Mouse (Mus musculus): Measurements from ENCODE around the gene Sgk1. TPM values are rescaled to one million over a fixed set of nuclear protein-coding genes. Genes with fewer than 3 reads are reported as not detected.

Gene Sgk1
- 18.1 and 23.6 TPM in 2 replicates for total RNA-seq (2017)

DNA sequence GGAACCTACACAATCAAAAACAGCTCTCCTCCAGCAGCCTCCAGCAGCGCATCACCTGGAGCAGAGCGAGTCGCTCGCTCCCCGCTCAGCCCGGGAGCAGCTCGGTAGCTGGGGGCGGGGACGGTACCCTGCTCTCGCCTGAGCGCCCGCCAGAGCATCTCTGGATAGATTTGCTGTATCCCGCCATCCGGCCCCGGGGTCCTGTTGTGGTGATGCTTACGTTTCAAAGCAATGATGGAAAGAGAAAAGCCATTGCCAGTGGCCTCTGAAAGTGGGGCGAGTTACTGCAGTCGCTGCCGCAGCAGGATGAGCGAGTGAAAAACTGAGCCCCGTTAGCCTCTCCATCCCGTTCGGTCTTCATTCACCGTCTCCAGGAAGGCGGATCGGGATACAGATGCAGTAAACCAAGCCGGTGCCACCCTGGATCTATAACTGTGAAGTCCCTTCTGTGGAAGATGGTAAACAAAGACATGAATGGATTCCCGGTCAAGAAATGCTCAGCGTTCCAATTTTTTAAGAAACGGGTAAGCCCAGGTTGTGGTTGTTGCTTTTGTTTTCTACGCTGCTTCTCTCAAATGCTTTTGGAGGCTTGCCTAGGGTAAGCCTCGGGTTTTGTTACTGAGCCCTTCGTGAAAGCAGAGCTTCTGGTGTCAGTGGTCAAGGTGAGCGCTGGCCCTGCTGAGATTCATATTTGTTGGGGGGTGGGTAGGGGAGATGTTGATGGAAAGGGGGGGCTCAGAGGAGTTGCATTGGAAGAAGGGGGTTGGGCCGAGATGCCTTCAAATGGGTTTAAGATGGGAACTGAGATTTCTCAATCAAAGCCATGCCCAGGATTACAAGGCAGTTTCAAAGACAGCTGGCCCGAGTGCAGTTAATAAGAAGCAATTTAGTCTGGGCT lies at the start of gene Sgk1:
Gene Sgk1, plus strand, starts transcription at position 1 of the 898 bp plus-strand sequence.
- ATAC-seq (replicated peaks in 1 of 2; ENCODE audit: insufficient read depth in 1 of 2, low FRiP score in 2 of 2, low TSS enrichment in 1 of 2, low read depth in 1 of 2, poor library complexity in 2 of 2, severe bottlenecking in 2 of 2): peak in 1 of 2 experiments; percentile 14; a peak in 2 of 4 replicates

DNA sequence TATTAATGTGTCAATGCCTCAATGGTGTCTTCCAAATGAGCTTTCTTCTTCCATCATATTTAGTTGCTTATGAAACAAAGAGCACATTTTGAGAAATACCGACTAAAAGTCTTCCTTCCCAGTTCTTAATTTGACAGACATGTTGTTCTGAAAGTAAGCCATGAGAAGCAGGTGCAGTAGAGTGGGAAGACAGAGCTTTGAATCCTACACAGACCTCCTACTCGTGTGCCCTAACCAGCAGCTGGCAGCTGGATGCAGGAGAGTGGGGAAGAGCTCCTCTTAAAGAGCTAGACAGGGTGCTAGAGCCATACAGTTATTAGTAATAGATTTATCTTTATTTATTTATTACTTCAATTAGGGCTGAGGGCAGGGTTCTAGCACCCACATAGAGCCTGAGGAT lies 49.7 kb upstream of the Sgk1 start:
- no peak for ATAC-seq (replicated peaks in 1 of 2; ENCODE audit: insufficient read depth in 1 of 2, low FRiP score in 2 of 2, low TSS enrichment in 1 of 2, low read depth in 1 of 2, poor library complexity in 2 of 2, severe bottlenecking in 2 of 2)

DNA sequence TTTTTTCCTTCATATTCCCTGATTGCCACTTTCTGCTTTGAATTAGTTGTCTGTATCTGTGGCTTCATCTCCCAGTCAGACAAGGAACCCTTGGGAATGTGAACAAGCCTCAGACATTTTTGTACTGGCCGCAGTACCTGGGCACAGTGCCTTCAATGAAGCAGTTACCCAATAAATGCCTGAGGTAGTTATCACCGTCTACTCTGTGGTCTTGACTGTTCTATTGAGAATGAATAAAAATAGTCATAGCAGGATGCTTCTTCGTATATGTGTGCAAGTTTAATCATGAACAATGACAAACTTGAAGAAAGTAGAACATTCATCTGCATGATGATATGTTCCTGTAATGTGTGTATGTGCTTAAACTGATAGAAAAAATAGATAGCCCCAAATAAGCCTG lies 48.2 kb upstream of the Sgk1 start:
- ATAC-seq (replicated peaks in 1 of 2; ENCODE audit: insufficient read depth in 1 of 2, low FRiP score in 2 of 2, low TSS enrichment in 1 of 2, low read depth in 1 of 2, poor library complexity in 2 of 2, severe bottlenecking in 2 of 2): no peak

DNA sequence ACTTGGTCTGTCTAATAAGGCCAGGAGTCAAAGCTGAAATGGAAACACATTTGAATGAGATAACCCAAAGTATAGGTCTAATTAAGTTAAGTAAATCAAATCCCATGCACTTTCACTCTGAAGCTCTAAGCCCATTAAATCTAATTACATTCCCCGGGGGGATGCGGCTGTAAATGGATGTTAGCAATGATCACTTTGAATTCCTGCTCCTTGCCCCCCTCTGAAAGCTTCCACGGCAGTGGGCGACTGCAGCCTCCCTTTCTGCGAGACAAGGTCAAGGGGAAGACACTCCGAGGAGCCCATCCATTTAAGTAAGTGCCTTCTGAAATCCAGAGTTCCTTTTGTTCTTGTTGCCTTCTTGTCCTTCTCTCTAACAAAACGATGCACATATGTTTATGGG lies 46.9 kb upstream of the Sgk1 start:
- no peak for ATAC-seq (replicated peaks in 1 of 2; ENCODE audit: insufficient read depth in 1 of 2, low FRiP score in 2 of 2, low TSS enrichment in 1 of 2, low read depth in 1 of 2, poor library complexity in 2 of 2, severe bottlenecking in 2 of 2)

DNA sequence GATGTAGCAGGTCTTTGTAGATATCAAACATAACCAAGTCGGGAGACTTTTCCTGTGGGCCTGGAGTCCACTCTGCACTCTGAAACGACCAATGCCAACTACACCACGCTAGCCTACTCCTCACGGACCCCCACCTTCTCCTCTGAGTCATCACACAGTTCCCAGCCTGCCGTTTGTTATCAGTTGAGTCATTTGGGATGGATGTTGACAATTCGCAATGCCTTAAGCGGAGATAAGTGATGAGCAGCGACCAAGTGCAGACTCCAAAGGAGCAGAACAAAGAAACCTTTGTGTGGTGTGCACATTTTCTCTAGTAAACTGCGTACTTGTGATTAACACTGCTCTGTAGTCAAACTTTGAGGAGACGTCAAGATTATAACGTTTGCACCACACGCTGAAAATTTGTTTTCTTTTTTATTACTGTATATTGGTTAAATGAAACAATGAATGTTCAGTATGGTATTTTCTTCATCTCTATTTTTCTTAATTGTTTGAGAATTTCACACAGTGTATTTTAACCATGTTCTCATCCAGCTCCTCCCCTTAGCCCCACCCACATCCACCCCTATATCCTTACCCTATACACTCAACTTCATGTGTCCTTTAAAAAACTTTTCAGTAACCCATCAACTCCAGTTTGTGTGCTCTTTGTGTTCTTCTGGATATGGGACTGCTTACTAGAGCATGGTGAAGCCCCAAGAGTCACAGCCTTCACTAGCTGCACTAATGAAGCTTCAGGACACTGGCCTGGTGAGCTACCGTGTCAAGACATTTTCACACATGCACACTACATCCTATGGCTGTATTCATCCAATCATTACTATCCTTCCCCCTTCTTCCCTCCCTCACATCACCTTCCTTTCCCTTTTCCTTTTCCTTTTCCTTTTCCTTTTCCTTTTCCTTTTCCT lies 42.5 kb upstream of the Sgk1 start:
- 0 out of 4 replicates have a peak, but pooled peaks of 1 of the 2 experiments have one; percentile 10 for ATAC-seq (replicated peaks in 1 of 2; ENCODE audit: insufficient read depth in 1 of 2, low FRiP score in 2 of 2, low TSS enrichment in 1 of 2, low read depth in 1 of 2, poor library complexity in 2 of 2, severe bottlenecking in 2 of 2)

DNA sequence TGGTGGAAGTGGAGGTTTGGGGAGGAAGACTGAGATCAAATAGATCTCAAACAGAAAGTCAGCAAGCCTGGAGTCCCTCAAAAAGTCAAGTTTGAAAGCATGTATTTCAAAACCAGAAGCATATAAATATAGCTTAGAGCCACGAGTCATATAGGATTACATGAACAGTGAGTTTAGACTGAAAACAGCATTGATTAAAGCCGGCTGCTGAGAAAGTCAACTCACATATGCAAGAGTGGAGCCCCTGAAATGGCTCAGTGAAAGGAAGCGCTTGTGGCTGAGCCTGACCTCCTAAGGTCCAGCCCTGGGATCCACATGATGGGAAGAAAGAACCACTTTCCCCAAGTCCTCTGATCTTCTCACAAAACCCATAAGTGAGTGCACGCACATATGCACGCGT lies 38.7 kb upstream of the Sgk1 start:
- ATAC-seq (replicated peaks in 1 of 2; ENCODE audit: insufficient read depth in 1 of 2, low FRiP score in 2 of 2, low TSS enrichment in 1 of 2, low read depth in 1 of 2, poor library complexity in 2 of 2, severe bottlenecking in 2 of 2): no peak

DNA sequence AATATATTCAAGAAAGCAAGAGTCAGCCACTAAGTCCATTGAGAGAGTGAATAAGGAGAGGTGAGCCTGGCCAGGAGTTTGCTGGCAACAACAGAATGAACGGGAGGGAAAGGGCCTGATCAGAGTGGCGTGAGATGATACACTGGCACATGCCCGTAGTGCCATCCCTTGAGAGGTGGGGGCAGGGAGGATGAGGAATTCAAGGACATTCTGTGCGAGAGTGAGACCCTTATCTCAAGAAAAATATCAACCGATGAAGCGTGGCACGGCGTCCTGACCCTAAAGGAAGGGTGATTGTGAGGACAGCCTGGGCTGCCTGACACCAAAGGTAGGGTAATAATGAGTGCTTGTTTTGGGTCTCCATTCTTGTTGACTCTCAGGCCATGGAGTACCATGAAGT lies 38.1 kb upstream of the Sgk1 start:
- no peak for ATAC-seq (replicated peaks in 1 of 2; ENCODE audit: insufficient read depth in 1 of 2, low FRiP score in 2 of 2, low TSS enrichment in 1 of 2, low read depth in 1 of 2, poor library complexity in 2 of 2, severe bottlenecking in 2 of 2)

DNA sequence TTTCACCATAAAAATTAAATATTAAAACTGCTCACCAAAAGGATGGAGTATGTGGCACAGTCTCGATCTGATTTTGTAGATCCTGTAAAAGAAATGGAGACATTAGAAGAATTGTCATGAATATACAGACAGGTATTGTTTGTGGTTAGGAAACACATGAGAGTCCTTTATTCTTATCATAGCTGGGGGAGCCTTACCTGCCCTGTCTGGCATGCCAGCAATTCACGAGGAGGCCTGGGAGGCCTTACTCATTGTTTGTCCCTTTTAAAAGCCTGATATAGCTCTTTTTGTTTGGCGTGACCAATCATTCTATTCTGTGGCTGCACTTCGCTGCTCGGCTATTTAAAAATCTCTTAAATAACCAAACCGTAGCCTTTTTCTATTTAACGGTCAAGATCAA lies 37.6 kb upstream of the Sgk1 start:
- ATAC-seq (replicated peaks in 1 of 2; ENCODE audit: insufficient read depth in 1 of 2, low FRiP score in 2 of 2, low TSS enrichment in 1 of 2, low read depth in 1 of 2, poor library complexity in 2 of 2, severe bottlenecking in 2 of 2): no peak

DNA sequence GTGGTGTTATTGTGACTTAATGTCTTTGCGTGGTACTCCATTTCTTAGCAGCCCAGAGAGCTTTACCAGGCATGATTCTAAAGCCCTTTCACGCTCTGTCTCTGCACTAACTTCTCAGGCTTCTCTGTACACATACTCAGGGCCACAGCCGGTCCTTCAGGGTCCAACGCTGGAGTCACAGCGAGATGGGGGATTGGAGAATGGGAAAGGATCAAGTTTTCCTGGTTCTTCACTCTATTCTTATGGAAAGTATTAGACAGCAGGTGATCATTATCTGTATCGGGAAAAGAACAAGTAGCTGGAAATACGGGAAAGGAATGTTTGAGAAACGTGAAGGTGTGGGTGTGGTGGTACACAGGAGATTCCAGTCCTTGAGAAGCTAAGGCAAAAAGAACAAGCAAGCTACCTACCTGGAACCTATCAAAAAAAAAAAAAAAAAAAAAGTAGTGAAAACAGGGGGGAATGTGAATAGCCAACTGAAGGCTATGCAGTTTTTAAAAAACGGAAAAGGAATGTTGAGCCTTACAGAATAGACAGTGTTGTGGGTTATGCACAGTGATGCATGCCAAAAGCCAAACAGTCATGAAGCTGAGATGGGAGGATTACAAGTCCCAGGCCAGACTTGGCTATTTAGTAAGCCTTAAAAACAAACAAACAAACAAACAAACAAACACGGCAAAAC lies 36.2 kb upstream of the Sgk1 start:
- no peak for ATAC-seq (replicated peaks in 1 of 2; ENCODE audit: insufficient read depth in 1 of 2, low FRiP score in 2 of 2, low TSS enrichment in 1 of 2, low read depth in 1 of 2, poor library complexity in 2 of 2, severe bottlenecking in 2 of 2)

DNA sequence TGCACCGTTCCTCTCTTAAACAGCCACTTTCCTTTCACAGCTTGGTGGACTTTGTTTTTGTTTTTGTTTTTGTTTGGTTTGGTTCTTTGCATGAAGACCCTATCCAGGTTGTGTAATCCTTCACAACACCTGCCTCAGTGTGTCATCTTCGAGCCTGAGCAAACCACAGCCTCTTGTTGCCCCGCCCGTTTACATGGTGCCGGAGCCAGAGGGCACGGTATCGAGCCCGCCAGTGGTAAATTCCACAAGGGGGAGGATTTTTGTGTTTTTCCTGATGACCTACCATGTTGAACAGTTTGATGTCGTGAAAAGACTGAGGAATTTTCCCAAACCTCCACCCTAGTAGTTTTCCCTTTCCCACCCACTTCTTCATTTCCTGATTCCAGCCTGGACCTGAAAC lies 35.6 kb upstream of the Sgk1 start:
- ATAC-seq (replicated peaks in 1 of 2; ENCODE audit: insufficient read depth in 1 of 2, low FRiP score in 2 of 2, low TSS enrichment in 1 of 2, low read depth in 1 of 2, poor library complexity in 2 of 2, severe bottlenecking in 2 of 2): no peak

DNA sequence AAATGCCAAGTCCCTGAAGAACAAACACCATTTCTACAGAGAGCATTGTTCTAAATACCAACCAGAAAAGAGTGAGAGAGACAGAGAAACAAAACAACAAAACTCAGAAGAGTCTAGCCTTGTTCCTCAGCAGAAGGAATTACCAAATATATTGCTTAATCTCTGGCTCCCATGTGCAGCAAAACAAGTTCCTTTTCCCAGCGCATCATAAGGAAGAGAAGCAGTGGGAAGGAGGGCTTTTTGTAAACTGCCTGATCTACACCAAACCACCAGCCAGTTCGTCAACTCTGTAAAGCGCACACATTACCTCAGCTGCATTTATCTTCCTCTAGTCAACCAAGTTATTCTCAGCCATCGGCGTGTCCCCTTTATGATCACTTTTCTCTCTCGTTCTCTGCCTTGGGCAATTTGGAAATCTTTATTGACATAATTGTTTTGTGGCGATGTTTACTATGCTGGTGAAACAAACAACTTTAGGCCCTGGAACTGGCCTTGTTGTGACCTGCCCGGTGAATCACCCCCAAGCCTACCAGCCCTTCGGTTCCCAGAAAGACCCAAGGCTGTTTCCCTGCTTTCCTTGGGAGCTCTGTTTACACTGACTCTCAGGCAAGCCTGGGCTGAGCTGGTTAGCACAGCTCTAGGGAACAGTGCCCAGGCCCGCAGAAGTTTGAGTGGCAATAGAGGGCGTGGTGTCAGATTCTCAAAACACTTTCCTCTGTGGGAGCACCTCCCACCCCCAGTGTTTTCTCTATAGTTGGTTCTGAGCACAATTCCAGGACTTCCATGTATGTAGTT lies 34.8 kb upstream of the Sgk1 start:
- no peak for ATAC-seq (replicated peaks in 1 of 2; ENCODE audit: insufficient read depth in 1 of 2, low FRiP score in 2 of 2, low TSS enrichment in 1 of 2, low read depth in 1 of 2, poor library complexity in 2 of 2, severe bottlenecking in 2 of 2)

DNA sequence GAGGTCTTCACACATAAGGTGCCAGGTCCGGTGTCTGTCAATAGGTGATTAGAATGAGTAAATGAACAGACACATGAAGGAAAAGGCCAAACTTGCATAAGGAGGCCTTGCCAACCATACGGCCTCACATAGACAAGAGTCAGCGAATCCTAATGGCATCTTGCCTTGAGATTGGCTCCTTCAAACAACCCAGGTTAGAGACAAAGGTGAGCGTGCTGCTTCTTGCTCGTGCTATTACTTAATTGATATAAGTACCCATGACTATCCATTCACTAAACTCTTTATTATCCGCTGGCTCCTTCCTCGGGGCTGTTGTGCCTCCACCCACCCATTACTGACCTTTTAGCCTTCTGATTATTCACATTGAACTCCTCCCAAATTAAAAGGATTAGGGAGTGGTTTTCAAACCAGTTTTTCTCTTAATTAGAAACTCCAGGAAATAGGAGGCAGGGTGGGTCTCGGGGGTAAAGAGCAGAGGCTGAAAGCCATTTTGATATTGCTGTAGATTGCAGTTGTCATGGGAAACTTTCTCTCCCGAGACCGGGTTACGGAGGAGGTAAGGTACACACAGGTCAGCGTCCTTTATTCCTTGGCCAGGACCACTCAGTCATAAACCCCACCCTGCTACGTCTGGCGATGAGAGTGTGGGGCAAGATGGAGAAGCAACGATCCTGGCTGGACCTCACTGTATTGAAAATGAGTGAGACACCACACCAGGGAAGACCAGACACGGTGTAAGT lies 33.9 kb upstream of the Sgk1 start:
- ATAC-seq (replicated peaks in 1 of 2; ENCODE audit: insufficient read depth in 1 of 2, low FRiP score in 2 of 2, low TSS enrichment in 1 of 2, low read depth in 1 of 2, poor library complexity in 2 of 2, severe bottlenecking in 2 of 2): no peak

DNA sequence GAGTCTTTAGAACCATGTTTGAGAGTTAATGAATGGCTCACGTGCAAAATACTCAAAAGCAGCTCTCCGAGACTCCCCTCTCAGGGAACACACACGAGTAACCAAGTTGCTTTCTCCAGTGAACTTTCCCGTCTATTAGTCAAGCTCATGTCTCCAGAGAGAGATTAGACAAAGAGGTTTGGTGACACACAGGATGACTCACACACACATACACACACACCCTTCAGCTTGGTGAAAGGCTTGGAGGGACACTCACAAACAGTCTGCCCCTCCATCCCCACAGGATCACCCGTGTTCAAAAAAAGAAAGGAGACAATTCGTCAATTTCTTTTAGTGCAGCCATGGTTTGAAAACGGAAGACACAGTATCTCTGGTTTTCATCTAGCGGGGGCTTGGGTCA lies 32.7 kb upstream of the Sgk1 start:
- ATAC-seq (replicated peaks in 1 of 2; ENCODE audit: insufficient read depth in 1 of 2, low FRiP score in 2 of 2, low TSS enrichment in 1 of 2, low read depth in 1 of 2, poor library complexity in 2 of 2, severe bottlenecking in 2 of 2): no peak

DNA sequence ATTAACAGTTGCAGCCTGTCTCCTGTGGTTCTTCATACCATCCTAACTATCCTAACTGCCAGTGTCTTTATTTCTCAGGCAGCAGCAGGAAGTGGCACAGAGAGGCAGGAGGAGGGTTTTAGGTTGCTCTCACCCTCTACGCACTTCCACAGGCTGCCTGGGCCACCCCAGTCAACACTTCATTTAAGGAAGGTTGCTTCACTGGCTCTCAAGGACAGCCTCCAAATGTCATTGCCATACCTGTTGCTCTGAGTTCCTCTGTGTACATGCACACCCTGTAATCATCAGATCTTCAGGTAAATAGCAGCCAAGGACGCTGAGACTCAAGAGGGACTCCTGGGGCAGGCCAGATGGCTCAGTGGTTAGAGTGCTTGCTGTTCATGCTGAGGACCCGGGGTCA lies 31.7 kb upstream of the Sgk1 start:
- ATAC-seq (replicated peaks in 1 of 2; ENCODE audit: insufficient read depth in 1 of 2, low FRiP score in 2 of 2, low TSS enrichment in 1 of 2, low read depth in 1 of 2, poor library complexity in 2 of 2, severe bottlenecking in 2 of 2): no peak

DNA sequence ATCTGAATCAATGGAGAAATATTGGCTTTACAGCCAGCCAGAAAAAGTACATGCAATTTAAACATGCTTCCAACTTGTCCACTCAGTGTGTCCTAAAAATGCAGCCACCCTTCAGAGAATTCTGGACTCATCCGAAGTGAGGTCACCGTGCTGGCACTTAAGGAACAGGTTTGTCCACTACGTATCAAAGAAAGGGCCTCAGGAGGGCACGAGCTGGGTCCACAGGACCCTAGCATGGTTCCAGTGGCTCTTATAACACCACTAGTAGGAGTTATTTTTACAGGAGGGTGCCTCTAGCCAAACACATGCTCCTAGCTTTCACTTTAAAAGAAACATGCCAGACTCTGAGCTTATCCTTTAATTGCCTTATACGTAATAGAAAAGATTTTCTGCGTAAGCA lies 28.9 kb upstream of the Sgk1 start:
- no peak for ATAC-seq (replicated peaks in 1 of 2; ENCODE audit: insufficient read depth in 1 of 2, low FRiP score in 2 of 2, low TSS enrichment in 1 of 2, low read depth in 1 of 2, poor library complexity in 2 of 2, severe bottlenecking in 2 of 2)

DNA sequence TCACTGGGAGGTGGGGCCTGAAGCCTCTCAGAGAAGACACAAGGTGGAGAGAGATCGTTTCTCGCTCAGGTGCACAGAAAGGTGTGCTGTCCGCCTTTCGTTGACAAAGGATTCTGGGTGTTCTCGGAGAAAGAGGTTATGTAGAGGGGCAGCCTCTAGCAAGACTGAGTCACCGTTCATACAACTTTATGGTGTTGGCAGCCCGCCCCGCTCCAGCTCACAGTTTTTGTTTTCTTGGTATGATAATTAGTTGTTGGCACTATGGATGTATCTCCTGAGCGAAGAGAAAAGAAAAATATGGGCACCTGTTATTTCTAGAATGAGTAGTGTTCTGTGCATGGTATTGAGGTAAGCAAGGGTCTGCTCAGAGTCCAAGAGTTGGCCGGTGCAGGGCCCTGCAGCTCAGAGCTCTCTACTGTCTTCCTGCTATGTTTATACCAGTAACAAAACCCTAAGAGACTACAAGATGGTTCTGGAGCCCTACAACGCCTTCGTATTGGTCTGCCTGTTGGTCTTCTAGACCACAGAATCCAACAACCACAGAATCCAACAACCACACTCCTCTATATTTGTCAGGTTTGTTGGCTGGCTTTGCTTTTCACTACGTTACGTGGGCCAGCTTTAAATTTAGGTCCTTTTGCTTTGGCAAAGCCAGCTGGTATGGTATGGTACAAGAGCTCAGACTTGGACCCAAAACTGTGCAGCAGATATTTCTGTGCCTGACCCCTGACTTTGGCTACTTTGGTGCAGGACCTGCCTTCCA lies 28.2 kb upstream of the Sgk1 start:
- ATAC-seq (replicated peaks in 1 of 2; ENCODE audit: insufficient read depth in 1 of 2, low FRiP score in 2 of 2, low TSS enrichment in 1 of 2, low read depth in 1 of 2, poor library complexity in 2 of 2, severe bottlenecking in 2 of 2): no peak

Measured in hematopoietic stem cell, adult 5-6 weeks (primary cell).